Mouse (Mus musculus) cerebellum, adult 11 months (tissue): ENCODE data around the gene Tspan3.

Source experiments
- DNase-seq: peaks from one replicate; pipeline ENCODE4 v3.0.0; 2022

The Tspan3 gene

GRCm38 (mm10) chr9:56154572-56154971, 10.7 kb downstream of the Tspan3 start:
- DNase-seq: no peak

GRCm38 (mm10) chr9:56152482-56153007, 12.7 kb downstream of the Tspan3 start:
- no peak for DNase-seq

- DNase-seq: no peak
Measured at GRCm38 (mm10) chr9:56151745-56152481, 13.4 kb downstream of the Tspan3 start.

- DNase-seq: no peak
Measured at GRCm38 (mm10) chr9:56146326-56146923, 18.9 kb downstream of the Tspan3 start.

- no peak for DNase-seq
Measured at GRCm38 (mm10) chr9:56144366-56145003, 20.8 kb downstream of the Tspan3 start.

GRCm38 (mm10) chr9:56141776-56142175, 23.5 kb downstream of the Tspan3 start:
- no peak for DNase-seq

- DNase-seq: no peak
Measured at GRCm38 (mm10) chr9:56135590-56136197, 29.6 kb downstream of the Tspan3 start.

- DNase-seq: no peak
Measured at GRCm38 (mm10) chr9:56134614-56135013, 30.7 kb downstream of the Tspan3 start.

GRCm38 (mm10) chr9:56133970-56134369, 31.3 kb downstream of the Tspan3 start:
- no peak for DNase-seq

- no peak for DNase-seq
Measured at GRCm38 (mm10) chr9:56131813-56132525, 33.3 kb downstream of the Tspan3 start.

GRCm38 (mm10) chr9:56130536-56130935, 34.7 kb downstream of the Tspan3 start:
- DNase-seq: no peak

GRCm38 (mm10) chr9:56129951-56130350, 35.3 kb downstream of the Tspan3 start:
- DNase-seq: no peak

- DNase-seq: no peak
Measured at GRCm38 (mm10) chr9:56128331-56128730, 36.9 kb downstream of the Tspan3 start.

GRCm38 (mm10) chr9:56126453-56127173, 38.7 kb downstream of the Tspan3 start:
- DNase-seq: peak; percentile 45

- DNase-seq: no peak
Measured at GRCm38 (mm10) chr9:56124561-56124960, 40.7 kb downstream of the Tspan3 start.

GRCm38 (mm10) chr9:56123613-56124012, 41.7 kb downstream of the Tspan3 start:
- peak; percentile 33 for DNase-seq

- no peak for DNase-seq
Measured at GRCm38 (mm10) chr9:56122973-56123372, 42.3 kb downstream of the Tspan3 start.

- DNase-seq: no peak
Measured at GRCm38 (mm10) chr9:56121097-56121496, 44.2 kb downstream of the Tspan3 start.

GRCm38 (mm10) chr9:56119651-56120050, 45.6 kb downstream of the Tspan3 start:
- DNase-seq: no peak

GRCm38 (mm10) chr9:56118582-56118981, 46.7 kb downstream of the Tspan3 start:
- DNase-seq: peak; percentile 57

- no peak for DNase-seq
Measured at GRCm38 (mm10) chr9:56118091-56118490, 47.2 kb downstream of the Tspan3 start.

GRCm38 (mm10) chr9:56108174-56108573, 57.1 kb downstream of the Tspan3 start:
- DNase-seq: no peak
